Mouse (Mus musculus) midbrain, embryonic 16.5 days (tissue): Measurements from ENCODE around the gene Lbhd2. TPM values are rescaled to one million over a fixed set of nuclear protein-coding genes. Genes with fewer than 3 reads are reported as not detected.

ENCODE experiments used
- ATAC-seq: fragments of 200-750 bp; cut with Nextera tagmentation; 2 replicates; pipeline ENCODE4 v1.8.0; 2017; ENCODE audit warnings: moderate TSS enrichment
- H3K27ac ChIP-seq: fragments of 300-500 bp; sonication (generic); 2 replicates; pipeline ENCODE4 v1.5.1; 2014; ENCODE audit warnings: mild to moderate bottlenecking, low read length, mixed read lengths
- H3K27me3 ChIP-seq: fragments of 300-500 bp; sonication (generic); 2 replicates; pipeline ENCODE4 v1.6.1; 2014; ENCODE audit warnings: low read depth, low read length, mixed read lengths; ENCODE audit not compliant: control insufficient read depth, insufficient read depth
- H3K36me3 ChIP-seq: fragments of 300-500 bp; sonication (generic); 2 replicates; pipeline ENCODE4 v1.6.1; 2014; ENCODE audit warnings: mild to moderate bottlenecking, low read length, moderate library complexity, mixed read lengths; ENCODE audit not compliant: control insufficient read depth, insufficient read depth
- H3K4me1 ChIP-seq: fragments of 300-500 bp; sonication (generic); 2 replicates; pipeline ENCODE4 v1.6.1; 2014; ENCODE audit warnings: mild to moderate bottlenecking, low read length, mixed read lengths; ENCODE audit not compliant: control insufficient read depth, insufficient read depth
- H3K4me2 ChIP-seq: fragments of 300-500 bp; sonication (generic); 2 replicates; pipeline ENCODE4 v1.6.1; 2014; ENCODE audit warnings: mild to moderate bottlenecking, low read length, mixed read lengths
- H3K4me3 ChIP-seq: fragments of 300-500 bp; sonication (generic); 2 replicates; pipeline ENCODE4 v1.5.1; 2014; ENCODE audit warnings: low read depth, mild to moderate bottlenecking, low read length, moderate library complexity, mixed read lengths
- H3K9ac ChIP-seq: fragments of 300-500 bp; sonication (generic); 2 replicates; pipeline ENCODE4 v1.6.1; 2014; ENCODE audit warnings: low read depth, low read length, mixed read lengths
- H3K9me3 ChIP-seq: fragments of 300-500 bp; sonication (generic); replicated peaks from 2 replicates; pipeline ENCODE4 v1.6.1; 2014; ENCODE audit warnings: mild to moderate bottlenecking, low read length, mixed read lengths; ENCODE audit not compliant: control insufficient read depth, poor library complexity, severe bottlenecking
- WGBS: fragments of 180-500 bp; shearing (Covaris S2); extraction: QIAGEN DNeasy Blood & Tissue Kit; methylation state at CpG from one replicate; pipeline ENCODE4 v1.1.7; 2014; 5-methylcytosine and 5-hydroxymethylcytosine counted together
- polyA plus RNA-seq: library from polyadenylated mRNA; unstranded; fragments of >200 nt; fragmentation: Nextera tagmentation; extraction: Ambion mirVana; gene quantifications from 2 replicates; pipeline ENCODE4 v1.2.1, GENCODE M21; 2015

Gene Lbhd2
- polyA plus RNA-seq, 1 experiment from 2014 or later, result 7.0 TPM

- 71% methylated on average over 12 of the region's 12 CpGs for WGBS
- no peak for ATAC-seq
Measured at GRCm38 (mm10) chr12:111375559-111375958, 31.1 kb upstream of the Lbhd2 start.

GRCm38 (mm10) chr12:111376053-111376452 is 30.6 kb upstream of the Lbhd2 start:
- Histone ChIP-seq H3K4me3 (peak overlapping the region; percentile 99), H3K9ac (peak overlapping the region; percentile 97), H3K36me3 (no peaks in the 10 kb centered on the region), H3K4me1 (peaks cover 33% of the 10 kb centered on the region), H3K27me3 (no peaks in the 10 kb centered on the region), H3K4me2 (peak overlapping the region; percentile 93), H3K9me3 (no peaks in the 10 kb centered on the region), H3K27ac (no peak overlapping the region)
- 38% methylated on average over 6 of the region's 6 CpGs for WGBS
- no peak for ATAC-seq

More at GRCm38 (mm10) chr12:111375559-111375958, 31.1 kb upstream of the Lbhd2 start:
- Histone ChIP-seq H3K9ac (peak overlapping the region; percentile 97), H3K27ac (no peak overlapping the region), H3K4me3 (peak overlapping the region; percentile 99), H3K36me3 (no peaks in the 10 kb centered on the region), H3K9me3 (no peaks in the 10 kb centered on the region), H3K4me2 (peak overlapping the region; percentile 93), H3K4me1 (peaks cover 36% of the 10 kb centered on the region), H3K27me3 (no peaks in the 10 kb centered on the region)

- Histone ChIP-seq H3K27me3 (no peaks in the 10 kb centered on the region), H3K4me3 (peak overlapping the region; percentile 99), H3K4me1 (peaks cover 33% of the 10 kb centered on the region), H3K9ac (peak overlapping the region; percentile 97), H3K36me3 (no peaks in the 10 kb centered on the region), H3K4me2 (peak overlapping the region; percentile 93), H3K27ac (peak overlapping the region; percentile 95), H3K9me3 (no peaks in the 10 kb centered on the region)
- ATAC-seq, result peak; percentile 21
- 1% methylated on average over 39 of the region's 49 CpGs for WGBS
Measured at GRCm38 (mm10) chr12:111376826-111377331, 29.7 kb upstream of the Lbhd2 start.

GRCm38 (mm10) chr12:111377376-111377973 is 29.1 kb upstream of the Lbhd2 start, which contains the start of gene Cdc42bpb:
Gene Cdc42bpb (minus strand): TSS chr12:111377718.
- Histone ChIP-seq H3K4me3 (peak within 1 kb of the TSS; percentile 99), H3K4me2 (peak within 1 kb of the TSS; percentile 93), H3K36me3 (no peaks in the 10 kb centered on the region), H3K27me3 (no peaks in the 10 kb centered on the region), H3K27ac (peak within 1 kb of the TSS; percentile 95), H3K9ac (peak within 1 kb of the TSS; percentile 97), H3K4me1 (peaks cover 33% of the 10 kb centered on the region), H3K9me3 (no peaks in the 10 kb centered on the region)
- WGBS, result under 1% methylated on average over 59 of the region's 94 CpGs
- ATAC-seq, result peak; percentile 97

GRCm38 (mm10) chr12:111377986-111378490 is 28.6 kb upstream of the Lbhd2 start:
- H3K4me1 ChIP-seq, result peaks cover 33% of the 10 kb centered on the region
- ATAC-seq, result peak; percentile 82
- peak overlapping the region; percentile 97 for H3K9ac ChIP-seq
- WGBS, result under 1% methylated on average over 32 of the region's 32 CpGs
- H3K4me3 ChIP-seq, result peak overlapping the region; percentile 99
- H3K27ac ChIP-seq, result peak overlapping the region; percentile 95
- no peaks in the 10 kb centered on the region for H3K27me3 ChIP-seq
- no peaks in the 10 kb centered on the region for H3K9me3 ChIP-seq
- H3K4me2 ChIP-seq, result peak overlapping the region; percentile 89
- no peaks in the 10 kb centered on the region for H3K36me3 ChIP-seq

- Histone ChIP-seq H3K36me3 (no peaks in the 10 kb centered on the region), H3K4me2 (peak overlapping the region; percentile 89), H3K4me1 (peaks cover 30% of the 10 kb centered on the region), H3K4me3 (peak overlapping the region; percentile 99), H3K27ac (peak overlapping the region; percentile 33), H3K27me3 (no peaks in the 10 kb centered on the region), H3K9me3 (no peaks in the 10 kb centered on the region), H3K9ac (peak overlapping the region; percentile 97; the same call in 1 of the 2 replicates)
- 71% methylated on average over 12 of the region's 12 CpGs for WGBS
- ATAC-seq, result no peak
Measured at GRCm38 (mm10) chr12:111378812-111379211, 27.8 kb upstream of the Lbhd2 start.

- H3K4me1 ChIP-seq, result no peaks in the 10 kb centered on the region
- no peak for ATAC-seq
- H3K4me2 ChIP-seq, result no peak overlapping the region
- no peak overlapping the region for H3K27ac ChIP-seq
- no peaks in the 10 kb centered on the region for H3K9me3 ChIP-seq
- H3K4me3 ChIP-seq, result no peak overlapping the region
- H3K36me3 ChIP-seq, result no peaks in the 10 kb centered on the region
- H3K9ac ChIP-seq, result no peak overlapping the region
- 90% methylated on average over 13 of the region's 13 CpGs for WGBS
- H3K27me3 ChIP-seq, result no peaks in the 10 kb centered on the region
Measured at GRCm38 (mm10) chr12:111385883-111386641, 20.5 kb upstream of the Lbhd2 start.

- Histone ChIP-seq H3K4me1 (no peaks in the 10 kb centered on the region), H3K4me3 (no peak overlapping the region), H3K36me3 (no peaks in the 10 kb centered on the region), H3K9me3 (no peaks in the 10 kb centered on the region), H3K9ac (no peak overlapping the region), H3K27me3 (no peaks in the 10 kb centered on the region), H3K27ac (no peak overlapping the region), H3K4me2 (no peak overlapping the region)
- WGBS, result 73% methylated on average over 8 of the region's 8 CpGs
- no peak for ATAC-seq
Measured at GRCm38 (mm10) chr12:111386642-111387120, 19.9 kb upstream of the Lbhd2 start.
